Mouse (Mus musculus) heart, embryonic 14.5 days (tissue): ENCODE results near the gene Obsl1. TPM values are rescaled to one million over a fixed set of nuclear protein-coding genes. Genes with fewer than 3 reads are reported as not detected.

Source experiments
- polyA plus RNA-seq: library from polyadenylated mRNA; unstranded; fragments of >200 nt; fragmentation: Nextera tagmentation; extraction: Ambion mirVana; gene quantifications from 2 replicates; pipeline ENCODE4 v1.2.1, GENCODE M21; 2014

Obsl1 gene
- polyA plus RNA-seq, 1 experiment from 2014 or later = 124 TPM

Other genes starting within 250 kb of the Obsl1 start
- gene Ptprn, start 241.9 kb downstream of the Obsl1 start, polyA plus RNA-seq = 0.38 and 0.41 TPM in 2 replicates
- gene Resp18, start 228.0 kb downstream of the Obsl1 start, polyA plus RNA-seq = 0.53 TPM in 1 of 2 replicates, not detected in the other
- gene Dnpep, start 188.5 kb downstream of the Obsl1 start, polyA plus RNA-seq = 122 and 128 TPM in 2 replicates
- gene Des, start 146.1 kb downstream of the Obsl1 start, polyA plus RNA-seq = 351 and 377 TPM in 2 replicates
- gene Speg, start 131.2 kb downstream of the Obsl1 start, polyA plus RNA-seq = 52.4 and 53.4 TPM in 2 replicates
- gene Gmppa, start 70.5 kb downstream of the Obsl1 start, polyA plus RNA-seq = 53.3 and 71.9 TPM in 2 replicates
- gene Asic4, start 56.0 kb downstream of the Obsl1 start, polyA plus RNA-seq = 0.18 TPM in 1 of 2 replicates, not detected in the other
- gene Chpf, start 27.1 kb downstream of the Obsl1 start, polyA plus RNA-seq = 23.5 and 27.0 TPM in 2 replicates
- 0.20 and 0.38 TPM in 2 replicates for gene Tmem198, start 26.9 kb downstream of the Obsl1 start, polyA plus RNA-seq
- 2.6 and 3.9 TPM in 2 replicates for gene Inha, start 625 bp upstream of the Obsl1 start, polyA plus RNA-seq
- 11.3 and 11.8 TPM in 2 replicates for gene Stk11ip, start 15.1 kb upstream of the Obsl1 start, polyA plus RNA-seq
- 20.8 and 24.2 TPM in 2 replicates for gene Slc4a3, start 39.8 kb upstream of the Obsl1 start, polyA plus RNA-seq